In the genomic region with DNA sequence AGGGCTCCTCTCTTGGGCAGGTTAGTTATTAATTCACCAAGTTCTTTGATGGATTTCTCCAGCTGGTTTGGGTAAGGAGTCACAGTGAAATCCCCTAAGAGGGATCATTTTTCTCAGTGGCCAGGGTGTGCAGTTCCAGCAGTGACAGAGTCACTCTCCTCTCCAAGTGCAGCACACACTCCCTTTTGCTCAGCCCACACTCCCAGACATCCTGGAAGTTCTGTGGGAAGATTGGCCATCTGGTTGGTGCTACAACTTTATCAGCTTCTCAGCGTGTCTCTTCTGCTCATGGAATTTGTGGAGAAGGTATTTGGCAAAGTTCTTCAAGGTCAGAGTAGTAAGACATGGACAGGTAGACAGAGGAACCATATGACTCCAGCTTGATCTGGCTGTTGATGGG, we compare ENCODE assay signal across 10 mouse cellular contexts.
"Had no signal": no experiment of that assay in that cellular context is flagged by ENCODE, and none has a peak within 500 bp of the region (broad histone marks: within the 10 kb centered on the region; RNA-seq: fewer than 3 reads in every experiment).

No protein-coding gene starts in this region.

- DNase-seq: kidney, adult 18-20 months; kidney, postnatal 14 days; kidney, postnatal 4 days; layer of hippocampus, adult 9-11 months; layer of hippocampus, postnatal 36 days; liver, embryonic 13.5 days; lung, embryonic 14.5 days; spleen, adult 18-20 months; thymus, adult 18-20 months; thymus, postnatal 36 days had no signal
